Mouse (Mus musculus): ENCODE results near the gene AC140267.1. TPM values are rescaled to one million over a fixed set of nuclear protein-coding genes. Genes with fewer than 3 reads are reported as not detected.

Gene AC140267.1
- not detected in 2 replicates for total RNA-seq (2014; rRNA removed; ENCODE audit: low replicate concordance)
- polyA plus RNA-seq (2015; fragmentation: Nextera tagmentation; extraction: Ambion mirVana) = not detected in 2 replicates

DNA sequence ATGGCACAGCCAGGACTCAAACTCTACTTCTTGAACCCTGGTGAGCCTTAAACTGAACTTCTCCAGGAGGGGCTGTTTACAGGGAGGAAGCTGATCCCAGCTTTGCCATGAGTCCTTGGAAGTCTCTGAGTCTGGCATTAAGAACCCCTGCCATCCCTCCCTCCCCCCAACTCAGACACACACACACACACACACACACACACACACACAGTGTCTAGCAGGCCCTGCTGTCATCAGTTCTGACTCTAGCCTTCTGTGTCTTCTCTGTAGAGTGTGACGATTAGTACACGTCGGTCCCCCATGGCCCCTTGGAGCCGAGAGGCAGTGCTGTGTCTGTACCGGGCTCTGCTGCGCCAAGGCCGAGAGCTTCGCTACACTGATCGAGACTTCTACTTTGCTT lies at the start of gene AC140267.1:
TSS of gene AC140267.1 (plus strand) at position 301 of the 400 bp plus-strand sequence.
- peaks cover 43% of the 10 kb centered on the region for H3K36me3 ChIP-seq (replicated peaks; ENCODE audit: control insufficient read depth, insufficient read depth, low read length)
- peak within 1 kb of the TSS; percentile 92 for H3K4me3 ChIP-seq (ENCODE audit: low read depth, low read length)
- peak within 1 kb of the TSS; percentile 91 for H3K9ac ChIP-seq (replicated peaks; ENCODE audit: low read depth, low read length)
- no peak for DNase-seq (ENCODE audit: low spot score)
- no peaks in the 10 kb centered on the region for H3K27me3 ChIP-seq (ENCODE audit: control insufficient read depth, insufficient read depth, low read length)
- WGBS = 74% methylated on average over 9 of the region's 9 CpGs
- TF ChIP-seq EP300 (IDR thresholded peaks at IDR 0.05; ENCODE audit: low read depth) = no peak
- TF ChIP-seq CTCF (IDR thresholded peaks at IDR 0.05; ENCODE audit: low read depth) = no peak
- peak within 1 kb of the TSS; percentile 77 for H3K4me2 ChIP-seq (ENCODE audit: low read depth, low read length)
- no peak for ATAC-seq (ENCODE audit: insufficient read depth, low read depth)
- peaks cover 6% of the 10 kb centered on the region; the same call in 1 of the 2 replicates for H3K4me1 ChIP-seq (ENCODE audit: control insufficient read depth, insufficient read depth)
- H3K9me3 ChIP-seq (replicated peaks; ENCODE audit: control insufficient read depth, low read length) = no peaks in the 10 kb centered on the region
- peak within 1 kb of the TSS; percentile 85 for H3K27ac ChIP-seq (ENCODE audit: low read depth)

DNA sequence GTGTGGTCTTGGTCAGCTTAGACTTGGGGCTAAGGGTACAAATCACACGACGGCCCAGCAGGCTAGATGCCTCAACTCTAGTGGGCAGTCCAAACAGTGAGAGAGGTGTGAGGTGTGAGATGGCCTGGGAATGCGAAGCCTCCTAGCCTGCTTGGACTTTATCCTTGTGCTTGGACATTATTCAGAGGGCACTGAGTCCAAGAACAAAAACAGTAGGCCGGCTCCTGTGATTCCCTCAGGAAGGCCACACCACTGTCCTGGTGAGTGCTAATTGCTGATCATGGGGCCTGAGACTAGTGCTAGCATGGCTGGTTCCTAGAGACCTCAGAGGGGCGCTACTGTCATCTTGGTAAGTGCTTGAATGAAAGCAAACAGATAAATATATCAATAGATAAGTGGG lies 46.7 kb upstream of the AC140267.1 start:
- H3K4me2 ChIP-seq (ENCODE audit: low read depth, low read length) = no peak overlapping the region
- ATAC-seq (ENCODE audit: insufficient read depth, low read depth) (no peak), DNase-seq (ENCODE audit: low spot score) (no peak)
- WGBS = 72% methylated on average over 5 of the region's 5 CpGs
- TF ChIP-seq EP300 (IDR thresholded peaks at IDR 0.05; ENCODE audit: low read depth) = no peak
- no peak for TF ChIP-seq CTCF (IDR thresholded peaks at IDR 0.05; ENCODE audit: low read depth)
- no peaks in the 10 kb centered on the region for H3K9me3 ChIP-seq (replicated peaks; ENCODE audit: control insufficient read depth, low read length)
- no peak overlapping the region for H3K4me3 ChIP-seq (ENCODE audit: low read depth, low read length)
- H3K36me3 ChIP-seq (replicated peaks; ENCODE audit: control insufficient read depth, insufficient read depth, low read length) = no peaks in the 10 kb centered on the region
- no peaks in the 10 kb centered on the region for H3K4me1 ChIP-seq (ENCODE audit: control insufficient read depth, insufficient read depth)
- no peak overlapping the region for H3K9ac ChIP-seq (replicated peaks; ENCODE audit: low read depth, low read length)
- no peak overlapping the region for H3K27ac ChIP-seq (ENCODE audit: low read depth)
- no peaks in the 10 kb centered on the region for H3K27me3 ChIP-seq (ENCODE audit: control insufficient read depth, insufficient read depth, low read length)

DNA sequence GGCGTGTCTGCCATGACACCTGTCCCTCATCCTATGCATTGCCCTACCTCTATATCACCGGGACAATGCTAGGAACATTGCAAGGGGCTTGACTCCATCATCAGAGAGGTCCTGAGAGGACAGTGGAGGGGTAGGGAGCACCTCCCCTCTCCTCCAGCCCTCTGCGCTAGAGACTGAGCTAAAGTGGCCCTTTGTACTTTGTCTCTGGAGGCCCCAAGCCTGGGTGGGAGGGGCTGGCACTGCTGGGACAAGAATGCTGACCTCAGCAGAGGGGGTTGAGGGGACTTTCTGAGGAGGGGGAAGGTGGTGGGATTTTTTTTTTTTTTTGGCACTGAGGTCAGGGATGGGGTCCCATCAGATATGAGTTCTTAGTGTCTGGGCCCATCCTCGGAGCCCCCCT lies 45.6 kb upstream of the AC140267.1 start:
- Histone ChIP-seq H3K36me3 (replicated peaks; ENCODE audit: control insufficient read depth, insufficient read depth, low read length) (no peaks in the 10 kb centered on the region), H3K9me3 (replicated peaks; ENCODE audit: control insufficient read depth, low read length) (no peaks in the 10 kb centered on the region), H3K4me1 (ENCODE audit: control insufficient read depth, insufficient read depth) (no peaks in the 10 kb centered on the region), H3K4me3 (ENCODE audit: low read depth, low read length) (no peak overlapping the region), H3K9ac (replicated peaks; ENCODE audit: low read depth, low read length) (no peak overlapping the region), H3K27ac (ENCODE audit: low read depth) (no peak overlapping the region), H3K27me3 (ENCODE audit: control insufficient read depth, insufficient read depth, low read length) (no peaks in the 10 kb centered on the region), H3K4me2 (ENCODE audit: low read depth, low read length) (no peak overlapping the region)
- DNase-seq (ENCODE audit: low spot score) = no peak
- no peak for ATAC-seq (ENCODE audit: insufficient read depth, low read depth)
- 57% methylated on average over 4 of the region's 4 CpGs for WGBS
- no peak for TF ChIP-seq CTCF (IDR thresholded peaks at IDR 0.05; ENCODE audit: low read depth)
- no peak for TF ChIP-seq EP300 (IDR thresholded peaks at IDR 0.05; ENCODE audit: low read depth)

DNA sequence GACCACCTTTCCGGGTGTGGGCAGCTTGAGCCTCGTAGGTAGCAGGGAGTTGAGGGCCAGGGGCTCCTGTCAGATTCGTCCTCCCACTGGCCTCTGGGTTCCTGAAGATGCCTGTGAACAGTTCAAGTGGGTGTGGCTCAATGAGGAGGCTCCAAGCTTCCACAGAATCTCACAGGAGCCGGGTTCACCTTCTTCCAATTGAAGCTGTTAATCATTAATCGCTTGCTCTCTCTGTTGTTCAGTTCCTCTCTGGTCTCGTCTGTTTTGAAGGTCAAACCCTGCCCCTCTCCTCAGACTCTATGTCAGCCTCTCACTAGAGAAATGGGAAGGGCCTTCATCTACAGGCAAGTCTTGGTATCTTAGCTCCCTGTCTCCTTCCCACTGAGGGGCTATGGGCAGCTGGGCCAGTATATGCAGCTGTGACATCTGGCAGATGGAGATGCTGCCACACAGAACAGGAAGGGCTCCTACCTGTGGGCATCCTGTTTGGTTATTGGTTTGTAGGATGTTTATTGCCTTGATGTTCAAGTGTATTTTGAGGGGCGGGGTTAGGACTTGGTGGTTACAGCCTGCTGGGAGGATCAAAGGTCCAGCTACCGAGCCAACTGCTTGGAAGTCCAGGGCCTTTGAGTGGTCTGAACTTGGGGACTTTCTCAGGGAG lies 43.9 kb upstream of the AC140267.1 start:
- no peak overlapping the region for H3K27ac ChIP-seq (ENCODE audit: low read depth)
- ATAC-seq (ENCODE audit: insufficient read depth, low read depth) = no peak
- H3K4me1 ChIP-seq (ENCODE audit: control insufficient read depth, insufficient read depth) = no peaks in the 10 kb centered on the region
- no peaks in the 10 kb centered on the region for H3K36me3 ChIP-seq (replicated peaks; ENCODE audit: control insufficient read depth, insufficient read depth, low read length)
- H3K27me3 ChIP-seq (ENCODE audit: control insufficient read depth, insufficient read depth, low read length) = no peaks in the 10 kb centered on the region
- H3K9ac ChIP-seq (replicated peaks; ENCODE audit: low read depth, low read length) = no peak overlapping the region
- H3K4me2 ChIP-seq (ENCODE audit: low read depth, low read length) = no peak overlapping the region
- H3K9me3 ChIP-seq (replicated peaks; ENCODE audit: control insufficient read depth, low read length) = no peaks in the 10 kb centered on the region
- no peak for TF ChIP-seq EP300 (IDR thresholded peaks at IDR 0.05; ENCODE audit: low read depth)
- no peak for TF ChIP-seq CTCF (IDR thresholded peaks at IDR 0.05; ENCODE audit: low read depth)
- no peak for DNase-seq (ENCODE audit: low spot score)
- 68% methylated on average over 8 of the region's 8 CpGs for WGBS
- H3K4me3 ChIP-seq (ENCODE audit: low read depth, low read length) = no peak overlapping the region

DNA sequence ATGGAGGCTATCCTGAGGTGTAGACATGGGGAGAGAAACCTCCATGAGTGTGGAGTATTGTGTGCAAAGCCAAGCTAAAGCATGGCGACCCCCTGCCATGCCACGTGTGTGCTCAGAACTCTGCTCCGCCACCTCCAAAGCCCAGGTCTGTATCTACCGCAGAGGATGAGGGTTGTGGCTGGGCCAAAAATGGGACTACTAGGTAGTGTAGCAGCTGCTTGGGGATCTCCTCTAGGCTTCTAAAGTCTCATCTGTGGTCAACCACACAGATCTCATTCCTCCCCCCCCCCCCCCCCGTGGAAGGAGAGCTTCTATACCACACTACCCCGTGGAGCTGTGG lies 43.4 kb upstream of the AC140267.1 start:
- WGBS = 64% methylated on average over 6 of the region's 6 CpGs
- no peak for ATAC-seq (ENCODE audit: insufficient read depth, low read depth)

DNA sequence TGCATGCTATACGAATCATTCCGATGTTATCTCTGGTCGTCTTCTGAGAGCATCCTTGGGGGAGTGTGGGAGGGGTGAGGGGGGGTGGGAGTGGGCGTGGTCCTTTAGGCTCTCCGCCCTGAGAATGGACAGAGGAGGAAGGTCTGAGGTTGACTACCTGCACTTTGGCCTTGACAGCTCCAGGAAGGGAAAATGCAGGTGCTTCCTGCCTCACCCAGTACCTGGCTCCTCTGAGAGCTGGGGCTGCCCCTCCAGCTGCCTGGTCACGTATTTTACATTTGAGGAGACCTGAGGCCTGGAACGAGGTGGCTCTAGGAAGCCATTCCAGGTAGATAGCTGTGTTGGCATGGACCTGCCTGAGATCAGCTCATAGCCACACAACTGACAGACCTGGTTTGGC lies 42.8 kb upstream of the AC140267.1 start:
- no peaks in the 10 kb centered on the region for H3K27me3 ChIP-seq (ENCODE audit: control insufficient read depth, insufficient read depth, low read length)
- no peak overlapping the region for H3K4me2 ChIP-seq (ENCODE audit: low read depth, low read length)
- H3K9me3 ChIP-seq (replicated peaks; ENCODE audit: control insufficient read depth, low read length) = no peaks in the 10 kb centered on the region
- DNase-seq (ENCODE audit: low spot score) (no peak), ATAC-seq (ENCODE audit: insufficient read depth, low read depth) (no peak)
- H3K9ac ChIP-seq (replicated peaks; ENCODE audit: low read depth, low read length) = no peak overlapping the region
- H3K36me3 ChIP-seq (replicated peaks; ENCODE audit: control insufficient read depth, insufficient read depth, low read length) = no peaks in the 10 kb centered on the region
- TF ChIP-seq CTCF (IDR thresholded peaks at IDR 0.05; ENCODE audit: low read depth) (no peak), EP300 (IDR thresholded peaks at IDR 0.05; ENCODE audit: low read depth) (no peak)
- no peak overlapping the region for H3K27ac ChIP-seq (ENCODE audit: low read depth)
- WGBS = 63% methylated on average over 7 of the region's 7 CpGs
- no peaks in the 10 kb centered on the region for H3K4me1 ChIP-seq (ENCODE audit: control insufficient read depth, insufficient read depth)
- no peak overlapping the region for H3K4me3 ChIP-seq (ENCODE audit: low read depth, low read length)

More for the DNA sequence above, 43.4 kb upstream of the AC140267.1 start:
- DNase-seq (ENCODE audit: low spot score) = no peak
- no peaks in the 10 kb centered on the region for H3K27me3 ChIP-seq (ENCODE audit: control insufficient read depth, insufficient read depth, low read length)
- H3K9ac ChIP-seq (replicated peaks; ENCODE audit: low read depth, low read length) = no peak overlapping the region
- H3K9me3 ChIP-seq (replicated peaks; ENCODE audit: control insufficient read depth, low read length) = no peaks in the 10 kb centered on the region
- H3K4me3 ChIP-seq (ENCODE audit: low read depth, low read length) = no peak overlapping the region
- H3K4me1 ChIP-seq (ENCODE audit: control insufficient read depth, insufficient read depth) = no peaks in the 10 kb centered on the region
- H3K36me3 ChIP-seq (replicated peaks; ENCODE audit: control insufficient read depth, insufficient read depth, low read length) = no peaks in the 10 kb centered on the region
- no peak overlapping the region for H3K4me2 ChIP-seq (ENCODE audit: low read depth, low read length)
- no peak overlapping the region for H3K27ac ChIP-seq (ENCODE audit: low read depth)
- TF ChIP-seq CTCF (IDR thresholded peaks at IDR 0.05; ENCODE audit: low read depth) = no peak
- no peak for TF ChIP-seq EP300 (IDR thresholded peaks at IDR 0.05; ENCODE audit: low read depth)

Data from heart, postnatal 0 days (tissue).